Mouse (Mus musculus): Measurements from ENCODE around the gene Slc36a1. TPM values are rescaled to one million over a fixed set of nuclear protein-coding genes. Genes with fewer than 3 reads are reported as not detected.
A peak's percentile ranks its signal among the peaks of the same experiment; 100 is the strongest.

The Slc36a1 gene
- polyA plus RNA-seq (2015; fragmentation: Nextera tagmentation; extraction: Ambion mirVana), result 4.2 TPM in 2 replicates

DNA sequence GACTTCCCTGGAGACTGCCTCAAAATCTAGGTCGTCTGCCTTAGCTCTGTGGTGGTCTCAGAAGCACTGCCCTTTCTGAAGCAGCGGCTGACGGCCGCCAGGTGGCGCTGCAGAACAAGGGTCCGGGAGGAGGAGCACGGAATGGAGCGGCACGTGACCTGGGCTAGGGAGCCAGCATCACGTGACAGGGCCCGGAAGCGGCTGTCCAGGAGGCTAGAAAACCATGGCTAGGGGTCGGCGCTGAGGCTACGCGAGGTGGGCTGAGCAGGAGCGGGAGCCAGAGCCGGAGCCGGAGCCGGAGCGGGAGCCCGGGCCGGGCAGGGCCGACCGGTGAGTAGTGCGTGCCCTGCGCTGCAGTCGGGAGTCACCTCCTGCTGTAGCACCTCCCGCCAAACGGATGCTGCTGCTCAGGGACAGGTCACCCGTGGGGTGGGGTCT is at the start of gene Slc36a1:
Slc36a1 (plus strand) TSS at position 192 of the 438 bp plus-strand sequence.
- DNase-seq (ENCODE audit: low spot score), result peak; percentile 96

DNA sequence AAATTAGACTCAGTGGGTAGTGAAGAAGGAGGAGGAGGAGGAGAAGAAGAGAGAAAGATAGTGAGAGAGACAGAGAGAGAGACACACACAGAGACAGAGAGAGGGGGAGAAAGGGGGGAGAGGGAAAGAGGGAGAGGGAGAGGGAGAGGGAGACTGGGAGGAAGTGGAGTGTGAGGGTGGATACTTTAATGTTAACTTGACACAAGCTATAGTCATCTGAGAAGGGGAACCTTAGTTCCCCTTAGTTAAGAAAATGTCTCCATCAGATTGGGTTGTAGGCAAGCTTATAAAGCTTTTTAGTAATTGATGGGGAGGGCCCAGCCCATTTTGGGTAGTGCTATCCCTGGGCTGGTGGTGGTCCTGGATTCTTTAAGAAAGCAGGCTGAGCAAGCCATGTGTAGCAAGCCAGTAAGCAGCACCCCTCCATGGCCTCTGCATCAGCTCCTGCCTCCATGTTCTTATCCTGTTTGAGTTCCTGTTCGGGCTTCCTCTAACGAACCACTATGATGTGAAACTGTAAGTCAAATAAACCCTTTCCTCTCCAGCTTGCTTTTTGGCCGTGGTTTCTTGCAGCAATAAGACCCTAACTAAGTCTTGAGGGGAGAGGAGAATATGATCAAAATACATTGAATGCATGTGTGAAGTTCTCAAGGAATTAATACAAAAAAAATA is 49.6 kb upstream of the Slc36a1 start:
- no peak for DNase-seq (ENCODE audit: low spot score)

DNA sequence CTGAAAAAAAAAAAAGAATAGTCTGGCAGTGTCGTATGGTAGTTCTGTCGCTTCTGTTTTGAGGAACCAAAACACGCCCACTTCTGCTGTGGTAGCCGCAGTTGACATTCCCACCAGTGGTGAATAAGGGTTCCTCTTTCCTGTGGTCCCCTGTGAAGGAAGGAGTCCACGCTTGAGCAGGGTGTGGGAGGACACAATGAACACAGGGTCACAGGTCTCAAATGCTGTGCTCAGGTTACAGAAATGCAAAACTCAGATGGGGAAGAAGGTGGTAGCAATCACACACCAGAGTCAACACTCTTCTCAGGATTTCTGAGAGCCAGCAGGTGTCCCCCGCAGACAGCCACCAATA is 49.1 kb upstream of the Slc36a1 start:
- DNase-seq (ENCODE audit: low spot score), result peak; percentile 23

DNA sequence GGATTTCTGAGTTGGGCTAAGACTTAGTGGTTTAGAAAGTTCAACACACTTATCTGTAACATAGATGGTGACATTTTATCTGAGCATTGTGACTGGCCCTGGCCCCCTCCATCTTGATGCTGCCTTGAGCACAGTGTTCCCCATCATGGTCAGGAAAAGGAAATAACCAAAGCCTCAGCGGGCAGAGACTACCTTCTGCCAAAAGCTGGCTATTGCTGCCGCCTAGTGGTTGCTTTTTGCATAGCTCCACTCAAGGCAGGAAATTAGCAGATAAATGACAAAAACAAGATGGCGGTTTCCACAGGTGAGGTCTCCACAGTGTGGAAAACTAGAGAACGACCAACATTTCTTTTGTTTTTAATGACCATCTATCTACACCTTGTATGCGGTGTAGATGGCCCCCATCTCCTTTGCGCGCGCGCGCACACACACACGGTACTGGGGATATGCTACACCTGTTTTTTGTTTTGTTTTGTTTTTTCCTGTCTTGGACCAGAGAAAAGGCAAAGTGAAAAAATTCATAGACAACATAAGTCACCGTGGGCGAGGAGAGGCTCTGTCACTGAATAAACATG is 45.3 kb upstream of the Slc36a1 start:
- DNase-seq (ENCODE audit: low spot score), result peak; percentile 90

DNA sequence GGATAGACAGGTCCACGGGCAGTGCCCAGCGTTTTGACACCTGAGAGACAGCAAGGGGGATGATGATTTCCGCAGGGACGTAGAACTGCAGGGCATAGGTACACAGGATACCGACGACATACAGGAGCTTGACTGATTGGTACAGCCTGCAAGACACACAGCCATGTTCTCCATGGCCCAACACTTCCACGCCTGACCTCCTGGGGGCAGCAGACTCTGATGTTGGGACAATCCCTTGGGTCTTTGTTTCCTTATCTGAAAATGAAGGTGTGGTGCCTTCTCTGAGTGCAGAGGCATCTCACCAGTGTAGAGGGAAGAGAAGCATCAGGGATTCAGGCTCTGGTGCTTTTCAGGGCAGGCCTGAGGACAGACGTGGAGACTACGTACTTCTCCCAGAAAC is 41.5 kb upstream of the Slc36a1 start:
- peak; percentile 69 for DNase-seq (ENCODE audit: low spot score)

DNA sequence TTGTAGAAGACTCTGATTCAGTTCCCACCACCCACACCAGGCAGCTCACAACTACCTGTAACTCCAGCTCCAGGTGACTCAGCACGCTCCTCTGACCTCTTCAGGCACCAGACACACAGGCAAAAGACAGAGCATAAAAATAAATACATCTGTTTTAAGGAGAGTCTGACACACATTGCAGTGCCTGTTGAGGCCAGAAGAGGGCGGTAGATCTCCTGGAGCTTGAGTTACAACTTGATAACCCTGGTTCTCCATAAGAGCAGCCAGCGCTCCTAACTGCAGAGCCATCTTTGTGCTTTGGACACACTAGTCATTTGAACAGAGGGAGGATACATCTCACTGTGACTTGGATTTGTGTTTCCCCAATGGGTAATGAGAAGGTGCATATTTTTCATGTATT is 39.4 kb upstream of the Slc36a1 start:
- peak; percentile 59 for DNase-seq (ENCODE audit: low spot score)

DNA sequence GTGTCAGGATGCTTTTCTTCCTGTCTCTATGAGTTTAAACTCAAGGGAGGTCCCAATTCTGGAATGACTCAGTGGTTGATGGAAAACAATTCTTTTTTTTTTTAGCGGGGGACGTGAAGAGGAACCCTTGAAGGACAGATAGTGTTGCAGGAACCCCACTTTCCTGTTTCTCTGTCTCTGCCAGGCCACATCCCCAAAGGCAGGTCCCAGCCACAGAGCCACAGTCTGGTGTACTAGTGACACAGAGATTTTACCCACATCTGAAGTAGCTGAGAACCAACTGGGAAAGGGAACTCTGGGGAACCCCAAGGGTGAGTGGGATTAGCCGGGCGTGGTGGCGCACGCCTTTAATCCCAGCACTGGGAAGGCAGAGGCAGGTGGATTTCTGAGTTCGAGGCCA is 38.4 kb upstream of the Slc36a1 start:
- DNase-seq (ENCODE audit: low spot score), result no peak

DNA sequence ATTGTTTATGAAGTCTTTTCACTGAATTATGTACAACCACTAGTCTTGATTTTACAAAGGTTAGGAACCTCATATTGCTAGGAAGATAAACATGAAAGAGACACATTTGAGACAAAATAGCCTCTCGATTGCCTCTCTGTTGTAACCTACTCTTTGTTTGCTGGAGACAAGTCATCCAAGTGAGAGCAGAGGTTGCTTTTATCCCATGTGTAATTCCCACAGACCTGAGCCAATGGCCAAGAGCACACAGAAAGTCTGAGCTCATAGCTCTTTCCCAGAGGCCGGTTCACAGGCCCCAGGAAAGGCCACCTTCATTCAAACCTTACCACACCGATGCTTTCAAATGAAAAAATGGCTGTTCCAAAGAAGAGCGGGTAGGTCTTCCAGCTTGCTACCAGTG is 35.6 kb upstream of the Slc36a1 start:
- DNase-seq (ENCODE audit: low spot score), result no peak

DNA sequence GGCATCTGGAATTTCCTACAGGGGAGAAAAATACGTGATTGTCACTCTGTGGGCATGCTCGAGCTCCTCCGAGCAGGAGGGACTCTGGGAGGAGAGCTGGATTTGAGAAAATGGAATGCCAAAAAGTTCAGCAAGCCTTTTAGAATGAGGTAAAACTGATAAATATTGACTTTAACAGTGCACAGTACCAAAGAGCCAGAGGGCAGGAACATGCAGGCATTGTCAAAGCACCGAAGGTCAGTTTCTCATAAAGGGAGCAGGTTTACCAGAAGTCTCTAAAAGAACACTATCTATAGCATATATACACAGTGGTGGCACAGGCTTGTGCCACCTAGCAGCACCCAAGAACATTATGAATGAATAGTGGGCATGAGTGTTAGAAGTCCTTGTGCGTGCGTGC is 35.2 kb upstream of the Slc36a1 start:
- DNase-seq (ENCODE audit: low spot score), result no peak

DNA sequence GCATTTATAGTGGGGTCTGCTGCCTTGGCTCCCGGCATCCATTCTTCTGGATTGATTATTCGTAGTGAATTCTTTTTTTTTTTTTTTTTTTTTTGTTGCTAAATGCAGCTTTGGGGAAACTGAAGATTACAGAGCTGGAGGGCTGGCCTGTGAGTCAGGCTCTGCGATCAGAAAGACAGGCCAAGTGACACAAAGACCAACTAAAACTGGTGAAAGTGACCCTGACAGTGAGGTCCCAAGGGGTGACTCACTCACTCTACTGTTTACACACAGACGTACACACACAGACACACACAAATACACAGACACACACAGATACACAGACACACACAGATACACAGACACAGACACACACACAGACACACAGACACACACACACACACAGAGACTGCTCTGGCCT is 33.6 kb upstream of the Slc36a1 start:
- no peak for DNase-seq (ENCODE audit: low spot score)

DNA sequence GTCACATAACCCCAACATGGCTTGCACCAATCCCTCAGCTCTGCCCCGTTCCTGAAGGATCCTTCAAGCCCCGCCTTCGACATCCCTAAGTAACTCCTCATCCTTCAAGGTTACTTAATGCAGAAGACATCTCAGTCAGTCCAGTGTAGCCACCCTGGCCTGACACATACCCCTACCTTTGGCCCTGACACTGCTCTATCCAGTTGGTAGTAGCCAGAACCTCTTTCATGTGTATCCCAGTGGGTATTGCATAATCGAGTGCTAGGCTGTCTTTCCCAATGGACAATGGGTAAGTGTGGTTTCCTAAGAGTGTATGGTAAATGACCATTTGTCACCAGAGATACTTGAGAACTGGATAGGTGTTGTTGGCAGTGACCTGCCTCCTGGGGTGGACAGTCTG is 25.3 kb upstream of the Slc36a1 start:
- DNase-seq (ENCODE audit: low spot score), result no peak

DNA sequence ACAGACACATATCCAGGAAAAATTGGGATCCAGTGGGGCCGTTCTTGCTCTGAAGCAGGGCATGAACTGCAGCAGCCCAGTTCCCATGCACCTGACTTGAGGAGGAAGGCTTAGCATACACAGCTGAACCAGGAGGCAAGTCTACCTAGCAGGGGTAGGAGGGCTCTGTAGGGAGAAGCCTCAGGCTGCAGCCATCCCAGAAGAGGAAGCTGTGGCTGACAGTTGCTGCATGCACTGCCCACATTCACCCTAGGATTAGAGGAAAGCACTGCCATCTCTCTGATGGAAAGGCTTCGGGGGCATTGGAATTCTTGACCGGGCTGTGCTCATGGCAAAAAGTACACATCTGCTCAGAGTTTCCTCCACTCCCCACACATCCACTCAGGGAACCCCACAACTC is 24.3 kb upstream of the Slc36a1 start:
- no peak for DNase-seq (ENCODE audit: low spot score)

DNA sequence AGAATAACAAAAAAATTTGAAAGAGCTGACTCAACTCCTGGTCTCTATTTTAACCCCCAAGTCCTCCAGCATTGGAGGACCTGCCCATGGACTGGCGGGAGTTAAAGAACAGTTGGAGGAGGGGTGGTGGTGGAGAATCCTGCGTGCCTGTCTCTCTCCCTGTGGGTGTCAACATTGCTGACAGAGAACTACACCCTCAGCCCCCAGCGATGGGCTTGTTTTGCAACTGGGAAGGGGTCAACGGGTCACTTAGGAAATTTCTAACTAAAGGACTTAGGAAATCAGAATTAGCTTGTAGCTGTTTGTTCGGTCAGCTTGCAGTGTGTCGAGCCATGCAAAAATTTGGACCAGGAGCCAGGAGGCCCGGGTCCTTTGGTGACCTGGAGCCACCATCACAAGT is 21.0 kb upstream of the Slc36a1 start:
- DNase-seq (ENCODE audit: low spot score), result no peak

DNA sequence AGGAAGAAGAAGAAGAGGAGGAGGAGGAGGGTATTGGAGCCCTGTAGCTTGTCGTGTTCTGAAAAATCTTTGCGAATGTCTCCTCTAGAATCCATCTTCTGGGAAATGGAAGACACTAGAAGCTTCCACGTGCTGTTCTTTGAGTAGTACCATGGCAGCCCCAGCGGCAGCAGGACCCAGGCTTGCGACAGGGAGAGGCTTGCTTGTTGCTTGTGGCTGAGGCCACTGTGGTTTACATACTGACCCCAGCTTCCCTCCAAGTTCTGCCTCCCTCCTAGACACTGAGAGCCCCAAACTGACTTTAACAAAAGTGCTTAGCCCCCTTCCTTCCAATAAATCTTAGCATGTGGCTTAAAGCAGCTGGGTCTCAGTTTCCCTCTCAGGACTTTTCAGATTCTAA is 19.9 kb upstream of the Slc36a1 start:
- no peak for DNase-seq (ENCODE audit: low spot score)

DNA sequence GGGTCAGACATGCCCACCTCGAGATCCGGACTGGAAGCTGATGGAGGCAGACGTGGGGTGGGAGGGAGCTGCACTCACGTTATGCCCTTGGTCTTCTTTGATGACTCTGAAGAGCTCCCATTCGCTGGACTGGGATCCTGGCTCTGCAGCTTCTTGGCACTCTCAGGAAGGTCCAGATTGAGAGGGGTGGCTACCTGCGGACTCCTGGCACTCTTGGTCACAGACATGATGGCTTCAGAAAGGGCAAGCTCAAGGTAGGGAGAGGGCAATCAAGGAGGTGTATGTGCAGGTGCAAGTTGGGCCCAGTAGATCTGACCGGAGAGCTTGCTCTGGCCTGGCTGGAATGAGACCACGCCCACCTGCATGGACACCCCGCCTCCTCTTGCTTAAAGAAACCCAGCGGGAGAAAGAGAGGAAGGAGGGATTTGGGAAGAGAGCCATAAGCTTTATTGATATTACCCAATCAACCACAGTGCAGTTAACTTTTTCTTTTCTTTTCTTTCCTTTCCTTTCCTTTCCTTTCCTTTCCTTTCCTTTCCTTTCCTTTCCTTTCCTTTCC is 19.3 kb upstream of the Slc36a1 start, which contains the start of gene Slc36a2:
Slc36a2 (minus strand) TSS at position 345 of the 559 bp plus-strand sequence.
- no peak for DNase-seq (ENCODE audit: low spot score)

DNA sequence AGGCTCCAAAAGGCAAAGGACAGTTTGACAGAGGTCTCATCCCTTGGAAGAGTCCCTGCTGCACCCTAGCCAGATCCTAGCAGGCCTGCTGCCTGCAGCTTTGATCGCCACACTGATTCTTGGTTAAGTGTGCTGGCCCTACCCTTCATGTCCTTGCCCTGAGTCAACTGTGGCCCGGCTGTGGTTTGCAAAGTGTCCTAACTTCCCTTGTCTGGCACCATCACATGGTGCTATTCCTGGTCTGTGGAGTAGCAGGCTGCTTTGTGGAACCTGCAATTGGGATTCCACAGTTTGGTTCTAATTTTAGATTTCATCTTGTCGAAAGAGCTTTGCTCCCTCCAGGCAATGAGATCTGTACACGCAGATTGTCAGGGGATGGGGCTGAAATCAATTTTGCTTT is 16.9 kb upstream of the Slc36a1 start:
- DNase-seq (ENCODE audit: low spot score), result no peak

DNA sequence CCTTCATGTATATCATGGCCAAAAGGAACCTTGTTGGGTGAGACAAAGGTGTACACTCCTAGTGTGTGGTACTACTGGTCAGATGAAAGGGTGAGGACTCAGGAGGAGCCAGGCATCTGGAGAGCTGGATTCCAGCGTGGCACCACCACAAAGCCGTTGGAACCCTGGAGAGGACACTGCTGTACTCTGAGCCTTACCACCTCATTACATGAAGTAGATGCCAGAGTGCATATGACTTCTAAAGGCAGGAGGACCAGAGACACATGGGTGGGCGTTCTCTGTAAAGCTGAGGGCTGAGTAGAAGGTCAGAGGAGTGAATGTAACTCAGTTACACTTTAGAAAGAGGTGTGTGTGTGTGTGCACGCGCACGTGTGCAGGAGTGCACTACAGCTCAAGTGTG is 16.4 kb upstream of the Slc36a1 start:
- no peak for DNase-seq (ENCODE audit: low spot score)

DNA sequence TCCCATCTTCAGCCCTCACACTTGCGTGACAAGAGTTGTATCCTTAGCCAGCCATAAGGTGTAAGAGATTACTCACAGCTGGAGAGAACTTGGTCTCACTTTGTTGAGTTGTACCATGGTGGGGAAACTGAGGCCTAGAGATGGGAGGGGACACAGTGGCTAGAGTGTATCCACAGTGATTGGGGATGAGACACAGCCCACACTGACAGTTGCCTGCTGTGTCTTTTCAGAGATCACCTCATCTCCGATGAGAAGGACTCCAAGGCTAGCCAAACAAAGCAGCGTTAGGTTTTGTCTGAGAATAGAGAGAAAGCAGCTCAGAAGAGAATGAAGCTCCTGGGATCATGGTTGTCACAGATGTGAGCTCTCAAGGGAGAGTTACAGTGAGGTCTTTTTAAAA is 13.9 kb upstream of the Slc36a1 start:
- no peak for DNase-seq (ENCODE audit: low spot score)

DNA sequence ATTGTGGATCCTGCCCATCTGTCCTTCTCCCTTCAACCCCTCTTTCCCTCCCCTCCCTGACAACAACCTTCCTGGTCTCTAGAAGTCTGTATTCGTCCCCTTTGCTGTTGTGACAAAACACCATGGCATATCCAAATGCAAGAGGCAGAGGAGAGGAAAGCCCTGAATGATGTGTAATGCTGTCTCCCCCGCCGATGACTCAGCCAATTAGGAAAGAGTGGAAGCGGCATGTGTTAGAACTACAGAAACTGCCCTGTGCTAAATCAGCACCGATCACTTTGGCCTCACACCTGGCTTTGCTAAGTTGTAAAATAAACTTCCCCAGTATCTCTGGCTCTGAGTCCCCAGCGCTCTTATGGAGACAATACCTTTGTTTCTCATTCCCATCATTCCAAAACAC is 7.1 kb upstream of the Slc36a1 start:
- no peak for DNase-seq (ENCODE audit: low spot score)

DNA sequence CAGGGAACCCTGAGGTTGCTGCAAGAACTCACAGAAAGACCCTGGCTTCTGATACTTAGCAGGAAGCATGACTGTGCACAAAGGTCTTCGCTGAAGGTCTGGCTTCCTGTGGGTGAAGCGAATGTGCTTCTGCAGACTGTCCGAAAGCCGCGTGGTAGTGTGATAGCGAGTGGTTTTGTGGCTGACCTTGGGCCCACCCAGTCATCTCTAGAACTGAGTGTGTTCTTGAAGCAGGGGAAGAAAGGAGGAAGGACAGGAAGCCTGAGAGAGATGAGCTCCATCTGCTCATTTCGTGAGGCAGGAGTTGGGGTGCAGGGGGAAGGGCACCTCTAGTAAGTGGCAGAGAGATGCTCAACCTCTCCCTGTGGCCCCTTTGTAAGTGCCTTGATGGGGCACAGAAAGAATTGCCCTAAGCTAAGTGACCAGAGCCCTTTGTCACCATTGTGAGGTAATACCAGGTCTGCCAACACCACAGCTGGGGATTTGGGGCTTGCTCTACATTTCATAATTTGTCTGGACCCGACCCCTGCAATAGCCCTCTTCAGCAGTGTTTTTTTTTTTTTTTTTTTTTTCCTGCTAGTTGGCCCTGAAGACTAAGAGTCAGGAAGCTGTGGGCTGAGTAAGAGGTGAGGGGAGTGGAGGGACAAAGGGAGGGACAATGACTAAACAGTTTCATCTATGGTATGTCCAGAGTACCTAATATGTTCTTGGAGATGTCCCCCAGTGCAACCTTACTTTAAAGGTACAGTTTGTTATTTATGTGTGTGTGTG is 6.2 kb upstream of the Slc36a1 start:
- DNase-seq (ENCODE audit: low spot score), result peak; percentile 10

DNA sequence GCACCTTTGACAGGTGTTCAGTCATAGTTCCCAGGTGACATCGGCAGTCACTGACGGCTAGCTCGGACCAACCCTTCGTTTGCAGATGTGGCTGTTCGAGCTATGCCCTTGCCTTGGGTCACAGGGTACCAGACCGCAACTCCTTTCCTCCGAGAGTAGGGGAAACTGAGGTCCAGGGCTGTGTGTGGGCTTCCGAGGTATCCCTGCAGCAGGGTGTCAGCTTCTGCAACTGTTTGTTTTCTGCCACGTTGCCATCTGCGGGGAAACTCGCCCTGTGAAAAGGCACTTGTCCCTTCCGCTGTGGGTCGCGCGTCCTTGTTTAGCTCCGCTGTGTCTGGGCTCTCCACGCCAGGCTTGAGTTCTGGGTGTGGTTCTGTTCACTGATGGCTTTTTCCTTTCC is 452 bp downstream of the Slc36a1 start:
- no peak for DNase-seq (ENCODE audit: low spot score)

DNA sequence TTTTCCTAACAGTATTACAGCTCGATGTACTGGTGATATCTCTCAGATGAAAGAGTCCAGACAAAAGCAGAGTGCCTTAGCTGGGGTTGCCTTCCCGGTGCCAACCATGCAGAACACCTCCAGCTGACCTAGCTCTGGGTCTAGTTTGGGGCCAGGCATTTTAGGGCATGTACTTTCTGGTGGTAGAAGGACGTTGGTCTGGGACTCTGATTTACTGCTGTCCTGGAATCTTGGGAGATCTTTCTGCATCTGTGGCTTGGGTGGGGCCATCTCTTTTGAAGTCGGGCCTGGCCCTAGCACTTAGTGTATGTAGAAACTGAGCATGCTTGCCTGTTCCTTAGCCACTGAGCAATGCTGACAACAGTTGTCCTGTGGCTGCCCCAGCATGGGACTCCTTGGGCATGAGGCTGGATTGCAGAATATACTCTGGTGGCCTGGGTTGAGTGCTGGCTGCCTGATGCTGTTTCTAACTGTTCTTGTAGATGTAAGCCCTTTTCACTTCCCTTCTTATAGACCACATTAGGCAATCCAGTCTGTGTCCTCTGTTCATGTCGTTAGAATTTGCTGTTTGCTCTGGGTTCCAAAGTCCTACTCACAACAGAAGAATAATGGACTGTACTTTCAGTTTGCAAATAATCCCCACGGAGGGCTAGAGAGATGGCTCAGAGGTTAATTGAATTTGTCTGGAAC is 4.0 kb downstream of the Slc36a1 start:
- no peak for DNase-seq (ENCODE audit: low spot score)

Data from thymus, postnatal 0 days (tissue).